Mouse (Mus musculus): ENCODE data around the gene P2ry14. TPM values are rescaled to one million over a fixed set of nuclear protein-coding genes. Genes with fewer than 3 reads are reported as not detected.

Gene P2ry14
- polyA plus RNA-seq, 1 experiment from 2014 or later = 3.8 TPM

GRCm38 (mm10) chr3:59169921-59170627 is 16.7 kb upstream of the P2ry14 start:
- Histone ChIP-seq H3K36me3 (no peaks in the 10 kb centered on the region), H3K4me3 (no peak overlapping the region), H3K9ac (replicated peaks) (no peak overlapping the region), H3K4me1 (no peaks in the 10 kb centered on the region), H3K4me2 (replicated peaks) (no peak overlapping the region), H3K9me3 (no peaks in the 10 kb centered on the region), H3K27me3 (no peaks in the 10 kb centered on the region), H3K27ac (replicated peaks) (no peak overlapping the region)
- ATAC-seq (ENCODE audit: low FRiP score, low read depth) = no peak
- WGBS = 52% methylated on average over 2 of the region's 2 CpGs

- Histone ChIP-seq H3K9me3 (no peaks in the 10 kb centered on the region), H3K36me3 (no peaks in the 10 kb centered on the region), H3K4me1 (no peaks in the 10 kb centered on the region), H3K27ac (replicated peaks) (no peak overlapping the region), H3K4me3 (no peak overlapping the region), H3K9ac (replicated peaks) (no peak overlapping the region), H3K27me3 (no peaks in the 10 kb centered on the region), H3K4me2 (replicated peaks) (no peak overlapping the region)
- no peak for ATAC-seq (ENCODE audit: low FRiP score, low read depth)
- 88% methylated on average over 4 of the region's 4 CpGs for WGBS
These were observed 15.8 kb upstream of the P2ry14 start for GRCm38 (mm10) chr3:59169215-59169614.

GRCm38 (mm10) chr3:59168476-59168875 is 15.1 kb upstream of the P2ry14 start:
- no peaks in the 10 kb centered on the region for H3K27me3 ChIP-seq

GRCm38 (mm10) chr3:59167417-59168054 is 14.1 kb upstream of the P2ry14 start:
- Histone ChIP-seq H3K9ac (replicated peaks) (no peak overlapping the region), H3K9me3 (no peaks in the 10 kb centered on the region), H3K36me3 (no peaks in the 10 kb centered on the region), H3K4me3 (no peak overlapping the region), H3K4me1 (no peaks in the 10 kb centered on the region), H3K27me3 (no peaks in the 10 kb centered on the region), H3K27ac (replicated peaks) (no peak overlapping the region), H3K4me2 (replicated peaks) (no peak overlapping the region)
- WGBS = 77% methylated on average over 2 of the region's 2 CpGs
- ATAC-seq (ENCODE audit: low FRiP score, low read depth) = no peak

More at GRCm38 (mm10) chr3:59168476-59168875, 15.1 kb upstream of the P2ry14 start:
- Histone ChIP-seq H3K9ac (replicated peaks) (no peak overlapping the region), H3K9me3 (no peaks in the 10 kb centered on the region), H3K36me3 (no peaks in the 10 kb centered on the region), H3K4me1 (no peaks in the 10 kb centered on the region), H3K27ac (replicated peaks) (no peak overlapping the region), H3K4me3 (no peak overlapping the region), H3K4me2 (replicated peaks) (no peak overlapping the region)
- ATAC-seq (ENCODE audit: low FRiP score, low read depth) = no peak
- 85% methylated on average over 6 of the region's 6 CpGs for WGBS

- no peak overlapping the region for H3K4me2 ChIP-seq (replicated peaks)
- H3K4me3 ChIP-seq = no peak overlapping the region
- no peak overlapping the region for H3K27ac ChIP-seq (replicated peaks)
- no peaks in the 10 kb centered on the region for H3K36me3 ChIP-seq
- H3K27me3 ChIP-seq = no peaks in the 10 kb centered on the region
- H3K4me1 ChIP-seq = no peaks in the 10 kb centered on the region
- WGBS = 94% methylated on average over 1 of the region's 1 CpGs
- H3K9me3 ChIP-seq = no peaks in the 10 kb centered on the region
- ATAC-seq (ENCODE audit: low FRiP score, low read depth) = no peak
- no peak overlapping the region for H3K9ac ChIP-seq (replicated peaks)
These were observed 7.0 kb upstream of the P2ry14 start for GRCm38 (mm10) chr3:59160465-59160864.

- Histone ChIP-seq H3K9me3 (no peaks in the 10 kb centered on the region), H3K36me3 (no peaks in the 10 kb centered on the region), H3K9ac (replicated peaks) (no peak overlapping the region), H3K27ac (replicated peaks) (no peak overlapping the region), H3K27me3 (no peaks in the 10 kb centered on the region), H3K4me1 (no peaks in the 10 kb centered on the region), H3K4me3 (no peak overlapping the region), H3K4me2 (replicated peaks) (no peak overlapping the region)
- ATAC-seq (ENCODE audit: low FRiP score, low read depth) = no peak
- WGBS = 93% methylated on average over 5 of the region's 5 CpGs
These were observed 3.6 kb upstream of the P2ry14 start for GRCm38 (mm10) chr3:59157048-59157447.

GRCm38 (mm10) chr3:59155404-59155803 is 2.0 kb upstream of the P2ry14 start:
- 98% methylated on average over 6 of the region's 6 CpGs for WGBS
- H3K36me3 ChIP-seq = no peaks in the 10 kb centered on the region
- no peak overlapping the region for H3K4me2 ChIP-seq (replicated peaks)
- no peak overlapping the region for H3K4me3 ChIP-seq
- no peak overlapping the region for H3K27ac ChIP-seq (replicated peaks)
- no peaks in the 10 kb centered on the region for H3K9me3 ChIP-seq
- H3K9ac ChIP-seq (replicated peaks) = no peak overlapping the region
- no peaks in the 10 kb centered on the region for H3K27me3 ChIP-seq
- ATAC-seq (ENCODE audit: low FRiP score, low read depth) = no peak
- H3K4me1 ChIP-seq = no peaks in the 10 kb centered on the region

- no peaks in the 10 kb centered on the region for H3K4me1 ChIP-seq
- no peak overlapping the region for H3K9ac ChIP-seq (replicated peaks)
- WGBS = 85% methylated on average over 2 of the region's 2 CpGs
- H3K4me3 ChIP-seq = no peak overlapping the region
- H3K4me2 ChIP-seq (replicated peaks) = no peak overlapping the region
- H3K27ac ChIP-seq (replicated peaks) = no peak overlapping the region
- ATAC-seq (ENCODE audit: low FRiP score, low read depth) = no peak
- no peaks in the 10 kb centered on the region for H3K27me3 ChIP-seq
- no peaks in the 10 kb centered on the region for H3K36me3 ChIP-seq
- no peaks in the 10 kb centered on the region for H3K9me3 ChIP-seq
These were observed 1.5 kb upstream of the P2ry14 start for GRCm38 (mm10) chr3:59154888-59155287.

GRCm38 (mm10) chr3:59150624-59151023 is 2.8 kb downstream of the P2ry14 start:
- Histone ChIP-seq H3K4me2 (replicated peaks) (no peak overlapping the region), H3K9ac (replicated peaks) (no peak overlapping the region), H3K4me3 (no peak overlapping the region), H3K4me1 (no peaks in the 10 kb centered on the region), H3K27ac (replicated peaks) (no peak overlapping the region), H3K36me3 (no peaks in the 10 kb centered on the region), H3K27me3 (no peaks in the 10 kb centered on the region), H3K9me3 (no peaks in the 10 kb centered on the region)
- no peak for ATAC-seq (ENCODE audit: low FRiP score, low read depth)
- 100% methylated on average over 2 of the region's 2 CpGs for WGBS

GRCm38 (mm10) chr3:59149646-59150045 is 3.8 kb downstream of the P2ry14 start:
- ATAC-seq (ENCODE audit: low FRiP score, low read depth) = no peak
- Histone ChIP-seq H3K9me3 (no peaks in the 10 kb centered on the region), H3K4me1 (no peaks in the 10 kb centered on the region), H3K9ac (replicated peaks) (no peak overlapping the region), H3K27me3 (no peaks in the 10 kb centered on the region), H3K27ac (replicated peaks) (no peak overlapping the region), H3K4me3 (no peak overlapping the region), H3K36me3 (no peaks in the 10 kb centered on the region), H3K4me2 (replicated peaks) (no peak overlapping the region)

GRCm38 (mm10) chr3:59145194-59145593 is 8.2 kb downstream of the P2ry14 start:
- H3K4me3 ChIP-seq = no peak overlapping the region
- no peak overlapping the region for H3K9ac ChIP-seq (replicated peaks)
- no peaks in the 10 kb centered on the region for H3K27me3 ChIP-seq
- 78% methylated on average over 5 of the region's 5 CpGs for WGBS
- no peaks in the 10 kb centered on the region for H3K36me3 ChIP-seq
- H3K9me3 ChIP-seq = no peaks in the 10 kb centered on the region
- no peaks in the 10 kb centered on the region for H3K4me1 ChIP-seq
- H3K27ac ChIP-seq (replicated peaks) = no peak overlapping the region
- H3K4me2 ChIP-seq (replicated peaks) = no peak overlapping the region
- no peak for ATAC-seq (ENCODE audit: low FRiP score, low read depth)

GRCm38 (mm10) chr3:59141507-59142305 is 11.7 kb downstream of the P2ry14 start:
- H3K27me3 ChIP-seq = no peaks in the 10 kb centered on the region
- no peaks in the 10 kb centered on the region for H3K36me3 ChIP-seq
- no peaks in the 10 kb centered on the region for H3K4me1 ChIP-seq
- H3K4me2 ChIP-seq (replicated peaks) = no peak overlapping the region
- 78% methylated on average over 8 of the region's 8 CpGs for WGBS
- no peak overlapping the region for H3K27ac ChIP-seq (replicated peaks)
- ATAC-seq (ENCODE audit: low FRiP score, low read depth) = no peak
- H3K9ac ChIP-seq (replicated peaks) = no peak overlapping the region
- no peak overlapping the region for H3K4me3 ChIP-seq
- no peaks in the 10 kb centered on the region for H3K9me3 ChIP-seq

Data from midbrain, embryonic 12.5 days (tissue).